Mouse (Mus musculus): ENCODE results near the gene Thbd.

Gene Thbd

DNA sequence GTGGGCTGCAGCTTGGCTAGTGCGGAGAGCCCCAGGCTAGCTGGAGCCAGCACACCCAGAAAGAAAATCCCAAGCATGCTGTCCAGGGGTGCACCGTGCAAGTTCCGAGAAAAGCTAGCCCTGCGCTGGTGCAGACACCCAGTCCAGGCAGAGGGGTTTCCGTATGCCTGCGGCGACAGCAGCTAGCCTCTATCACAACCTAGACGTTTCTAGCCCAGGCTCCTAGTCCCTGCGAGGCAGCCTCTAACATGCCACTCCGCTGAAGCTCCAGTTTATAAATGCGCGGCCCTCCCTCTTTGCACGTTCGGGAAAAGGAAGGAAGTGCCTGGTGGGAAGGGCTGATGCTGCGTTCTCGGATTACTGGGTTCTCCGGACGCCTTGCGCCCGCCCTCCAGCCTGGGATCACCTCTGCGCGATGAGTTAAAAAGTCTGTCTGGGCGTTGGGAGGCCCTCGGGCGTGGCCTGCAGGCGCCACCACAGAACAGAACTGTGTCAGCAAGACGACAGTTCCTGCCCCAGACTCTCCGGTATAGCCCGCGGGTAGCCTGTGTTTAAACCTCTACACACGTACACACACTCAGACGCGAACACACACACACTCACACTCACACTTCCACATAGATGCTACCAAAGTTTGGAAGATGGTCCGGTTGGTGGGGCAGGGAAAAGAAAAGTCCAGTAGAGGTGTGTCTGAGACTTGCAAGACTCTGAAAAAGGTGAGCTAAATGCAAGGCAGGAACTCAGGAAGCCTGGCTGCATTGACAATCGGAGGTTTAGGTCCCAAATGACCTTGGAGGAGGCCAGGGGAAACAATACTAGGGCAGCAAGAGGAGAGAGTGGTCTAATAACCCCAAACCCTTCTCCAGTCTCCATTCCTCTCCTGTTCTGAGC, at the start of gene Thbd:
Gene Thbd (minus strand): TSS at position 319 of the 891 bp plus-strand sequence.
- DNase-seq = peak; percentile 78

DNA sequence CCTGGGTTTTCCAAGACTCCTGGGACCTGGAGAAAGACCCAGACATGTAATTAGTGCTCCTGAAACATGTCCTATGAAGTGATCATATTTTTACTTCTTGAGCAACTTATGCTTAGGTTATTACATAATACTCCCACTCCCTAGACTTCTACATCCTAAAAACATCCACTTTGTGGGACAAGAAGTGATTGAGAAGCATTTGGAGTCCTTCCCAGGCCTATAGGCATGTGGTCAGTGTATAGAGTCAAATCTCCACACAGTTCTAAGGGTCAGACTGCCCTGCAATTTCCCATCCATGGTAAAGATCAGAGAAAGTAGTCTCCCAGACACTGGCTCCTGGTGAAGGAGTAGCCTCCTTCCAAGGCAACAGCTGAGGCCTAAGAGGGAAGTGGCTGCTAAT, 47.4 kb upstream of the Thbd start:
- DNase-seq = no peak

DNA sequence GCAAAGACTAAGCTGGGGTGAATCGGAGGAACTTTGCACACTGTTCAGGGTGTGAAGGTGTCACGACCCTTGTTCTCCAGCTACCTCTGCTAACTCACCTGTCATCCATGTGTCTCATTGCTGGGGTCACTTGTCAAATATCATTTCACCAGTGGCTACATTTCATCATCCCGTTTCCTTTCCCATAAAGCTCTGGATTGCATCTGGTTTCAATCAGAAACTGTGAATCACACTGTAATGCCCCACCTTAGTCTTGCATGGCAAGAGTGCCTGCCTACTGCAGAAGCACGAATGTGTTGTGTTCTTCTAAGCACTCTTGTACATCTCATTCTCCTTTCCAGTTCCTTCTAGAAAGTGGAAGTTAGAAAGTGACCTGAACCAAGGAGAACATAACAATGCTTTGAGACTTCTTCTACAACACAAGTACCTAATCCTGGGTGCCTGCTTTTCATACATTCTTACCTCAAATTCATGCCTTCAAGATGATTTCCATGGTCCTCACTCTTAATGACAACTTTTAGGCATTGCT, 46.1 kb upstream of the Thbd start:
- DNase-seq = no peak

GRCm38 (mm10) chr2:148453061-148453460, 45.1 kb upstream of the Thbd start:
- no peak for DNase-seq

DNA sequence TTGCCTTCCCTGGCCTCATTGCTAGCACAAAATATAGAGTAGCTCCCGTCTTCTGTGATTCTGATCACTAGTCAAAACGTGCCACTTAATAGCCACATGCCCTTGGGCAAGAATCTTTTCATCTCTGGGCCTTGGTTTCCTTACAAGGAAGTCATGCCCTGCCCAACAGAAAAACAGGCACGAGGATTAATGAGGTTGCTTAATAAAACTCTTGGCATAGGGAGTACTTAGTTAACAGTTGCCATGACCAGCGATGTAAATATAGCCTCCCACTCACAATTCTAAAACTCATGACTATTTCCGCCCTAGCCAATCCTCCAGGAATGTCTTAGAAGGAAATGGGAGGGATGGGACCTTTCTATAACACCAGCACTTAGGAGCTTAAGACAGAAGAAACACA, 43.5 kb upstream of the Thbd start:
- DNase-seq = no peak

DNA sequence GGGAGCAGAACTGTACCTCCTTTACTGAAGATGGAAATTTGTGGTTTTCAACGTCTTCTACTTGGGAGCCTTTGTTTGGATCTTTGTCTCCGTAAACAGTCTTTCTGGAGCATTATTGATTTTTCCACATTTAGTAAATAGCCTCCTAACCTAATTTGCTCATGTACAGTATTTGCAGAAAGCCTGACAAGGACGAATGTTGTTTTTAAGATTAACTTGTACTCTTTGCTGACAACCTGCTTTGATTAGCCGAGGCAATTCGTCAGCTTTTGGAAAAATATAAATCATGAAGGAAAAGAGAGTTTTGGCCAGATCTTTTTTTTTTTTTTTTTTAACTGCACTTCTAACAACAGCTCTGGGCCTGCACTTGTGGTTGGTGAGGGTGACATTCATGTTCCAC, 42.6 kb upstream of the Thbd start:
- no peak for DNase-seq

- DNase-seq = no peak
These were observed 41.7 kb upstream of the Thbd start for GRCm38 (mm10) chr2:148449659-148450058.

- DNase-seq = no peak
These were observed 38.5 kb upstream of the Thbd start for GRCm38 (mm10) chr2:148446446-148446845.

- no peak for DNase-seq
These were observed 37.6 kb upstream of the Thbd start for GRCm38 (mm10) chr2:148445616-148446015.

DNA sequence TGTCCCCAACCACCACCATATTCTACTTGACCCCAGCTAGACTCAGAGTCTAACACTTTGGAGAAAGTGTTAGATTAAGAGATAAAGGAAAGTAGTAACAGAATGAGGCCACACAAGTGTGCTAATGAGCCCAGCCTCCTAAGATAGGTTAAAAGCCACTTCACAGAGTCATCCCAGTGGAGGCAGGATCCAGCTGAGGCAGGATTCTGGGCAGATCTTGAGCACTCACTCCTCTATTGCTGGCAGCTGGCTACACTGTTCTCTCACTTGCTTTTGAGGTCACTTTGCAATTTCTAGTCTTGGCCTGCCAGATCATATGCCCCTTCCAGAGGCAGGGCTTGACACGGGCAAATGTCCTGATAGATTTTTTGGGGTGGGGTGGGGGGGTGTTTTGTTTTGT, 36.5 kb upstream of the Thbd start:
- DNase-seq = no peak

DNA sequence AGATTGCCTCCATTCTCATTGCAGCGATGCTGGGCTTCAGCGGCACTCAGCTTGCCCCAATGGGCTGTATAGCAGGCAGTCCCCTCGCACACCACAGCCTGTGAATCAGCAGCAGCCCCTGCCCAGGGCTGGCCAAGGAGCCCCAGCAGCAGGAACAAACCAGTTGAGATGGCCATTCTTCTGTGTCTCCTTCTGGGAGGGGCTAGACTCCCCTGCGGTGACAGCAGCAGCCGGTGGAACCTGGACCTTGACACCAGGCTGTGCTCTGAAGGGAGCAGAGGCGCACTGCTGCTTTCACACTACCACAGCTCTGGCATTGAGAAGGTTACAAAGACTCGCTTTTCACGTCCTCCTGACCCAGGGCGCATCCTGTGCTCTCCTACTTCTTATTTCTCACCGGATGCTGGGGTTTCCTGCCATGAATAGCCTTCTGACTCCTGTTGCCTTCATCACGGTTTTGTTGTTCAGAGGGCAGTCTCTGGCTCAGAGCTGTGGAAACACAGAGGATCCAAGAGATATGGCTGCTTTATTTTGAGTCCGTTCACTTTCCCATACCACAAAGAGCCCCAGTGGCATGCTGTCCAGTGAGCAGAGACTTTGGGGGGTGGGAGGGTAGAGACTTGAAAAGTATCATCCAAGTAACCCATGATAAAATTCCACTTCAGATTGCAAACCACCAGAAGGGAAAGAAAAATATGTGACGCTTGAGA, 35.4 kb upstream of the Thbd start, which contains the start of gene Cd93:
Gene Cd93 (minus strand): TSS at position 315 of the 710 bp plus-strand sequence.
- DNase-seq = peak; percentile 61

- DNase-seq = no peak
These were observed 34.7 kb upstream of the Thbd start for GRCm38 (mm10) chr2:148442710-148443109.

DNA sequence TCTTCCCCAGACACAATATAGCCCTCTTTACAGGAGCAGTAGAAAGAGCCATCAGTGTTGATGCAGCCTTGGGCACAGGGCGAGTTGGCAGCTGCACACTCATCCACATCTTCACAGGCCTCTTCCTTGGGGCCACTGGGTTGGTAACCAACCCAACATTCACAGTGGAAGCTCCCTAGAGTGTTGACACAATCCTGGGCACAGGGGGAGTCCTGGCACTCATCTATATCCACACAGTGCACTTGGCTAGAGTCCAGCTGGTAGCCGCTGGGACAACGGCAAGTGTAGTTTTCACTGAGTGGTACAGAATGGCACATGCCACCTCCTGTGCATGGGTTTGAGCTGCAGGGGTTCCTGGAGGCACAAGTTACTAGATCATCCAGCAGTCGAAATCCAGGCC, 34.2 kb upstream of the Thbd start:
- no peak for DNase-seq

- DNase-seq = no peak
These were observed 33.4 kb upstream of the Thbd start for GRCm38 (mm10) chr2:148441421-148441820.

DNA sequence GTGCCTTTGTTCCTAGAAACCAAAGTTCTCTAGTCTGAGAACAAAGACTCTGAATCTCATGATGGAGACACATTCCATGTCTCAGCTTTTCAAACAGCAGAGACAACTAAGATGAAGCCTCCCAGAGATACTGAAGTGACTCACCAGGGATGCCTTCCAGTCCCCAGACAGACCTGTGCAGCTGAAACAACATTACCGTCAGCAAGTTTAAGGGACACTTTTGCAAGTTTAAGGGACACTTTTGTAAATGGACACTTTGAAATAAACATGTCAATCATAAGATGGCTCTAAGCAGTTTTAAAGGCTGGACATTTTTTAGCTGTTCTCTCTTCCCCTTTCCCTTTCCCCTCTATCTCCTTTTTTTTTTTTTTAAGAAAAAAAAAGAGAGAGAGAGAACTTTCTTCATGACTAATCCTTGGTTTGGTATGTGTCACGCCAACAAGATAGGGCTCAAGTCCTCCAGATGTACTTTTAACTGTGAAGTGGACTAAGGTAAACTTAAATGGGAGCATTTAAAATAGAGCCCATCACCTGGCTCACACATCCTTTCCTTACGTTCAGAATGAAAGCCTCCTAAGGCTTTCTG, 31.8 kb upstream of the Thbd start:
- no peak for DNase-seq

GRCm38 (mm10) chr2:148436285-148436684, 28.3 kb upstream of the Thbd start:
- no peak for DNase-seq

DNA sequence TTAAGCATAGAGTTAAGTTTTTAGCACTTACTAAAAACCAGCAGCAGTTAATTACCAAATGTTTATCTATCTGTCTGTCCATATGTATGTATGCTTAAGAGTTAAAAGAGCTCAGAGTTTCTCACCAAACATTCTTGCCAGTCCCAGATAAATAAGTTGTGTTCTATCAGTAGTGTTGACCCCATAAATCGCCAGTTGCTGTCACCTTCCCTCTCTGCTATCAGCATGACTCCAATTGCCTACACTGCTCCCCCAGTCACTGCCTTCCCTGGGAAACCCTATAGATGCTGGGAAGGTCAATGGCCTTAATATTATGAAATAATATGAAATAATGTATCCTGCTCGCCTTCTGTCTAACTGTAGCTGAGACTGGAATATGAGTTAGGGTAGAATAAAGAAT, 24.4 kb upstream of the Thbd start:
- DNase-seq = no peak

DNA sequence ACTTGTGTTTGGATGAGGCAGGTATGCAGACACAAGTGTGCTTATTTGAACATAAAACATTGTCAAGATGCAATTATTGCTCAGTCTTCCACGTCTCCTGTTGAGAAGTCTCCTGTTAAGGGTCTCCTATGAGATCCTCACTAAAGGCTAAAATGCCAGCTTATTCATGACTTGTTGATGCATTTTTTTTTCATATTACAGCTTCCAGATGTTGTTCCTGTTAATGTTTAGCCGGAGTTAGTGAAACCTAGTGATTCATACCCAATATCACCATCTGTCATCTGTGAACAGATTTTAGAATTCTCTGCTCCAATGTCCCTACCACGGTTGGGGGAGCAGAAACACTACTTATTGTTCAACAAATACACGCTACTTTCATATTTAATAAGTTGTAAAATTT, 23.0 kb upstream of the Thbd start:
- no peak for DNase-seq

DNA sequence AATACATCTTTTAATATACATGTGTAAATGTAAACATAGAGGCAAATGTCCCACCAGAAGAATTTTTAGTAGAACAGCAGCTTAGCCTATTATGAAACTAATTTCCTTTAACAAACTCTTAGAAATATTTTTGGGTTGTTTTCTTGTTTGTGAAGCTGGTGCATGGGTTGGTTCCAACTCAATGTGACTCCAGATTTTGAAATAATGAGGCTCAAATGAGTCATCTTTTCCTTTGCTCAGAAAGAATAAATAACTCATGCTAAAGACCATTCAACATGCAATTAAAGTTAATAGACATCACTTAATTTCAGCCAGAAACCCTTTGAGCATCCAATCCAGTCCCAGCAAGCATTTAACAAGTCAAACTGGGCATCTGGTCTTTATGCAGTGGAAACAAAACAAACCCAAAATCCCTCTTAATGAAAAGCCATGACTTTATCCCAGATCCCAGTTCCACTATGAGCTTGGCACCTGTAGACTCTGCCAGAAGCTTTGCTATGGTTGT, 21.1 kb upstream of the Thbd start:
- no peak for DNase-seq

DNA sequence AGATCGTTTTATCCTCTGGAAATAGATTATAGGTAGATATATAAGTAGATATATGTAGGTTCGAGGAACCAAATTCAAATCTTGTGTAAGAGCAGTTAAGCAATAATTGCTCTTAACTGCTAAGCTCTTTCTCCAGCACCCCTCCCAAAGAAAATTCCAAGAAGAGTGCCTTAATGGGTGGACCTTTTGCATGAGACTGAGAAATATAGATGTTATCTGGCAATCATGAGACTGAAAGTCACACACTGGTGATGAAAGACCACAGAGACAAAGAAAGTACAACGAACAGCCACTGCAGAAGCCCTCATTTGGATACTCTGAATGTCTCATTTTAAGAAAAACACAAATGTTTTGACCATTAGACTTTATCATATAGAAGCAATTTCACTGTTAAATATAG, 20.5 kb upstream of the Thbd start:
- no peak for DNase-seq

GRCm38 (mm10) chr2:148427553-148427952, 19.6 kb upstream of the Thbd start:
- no peak for DNase-seq

GRCm38 (mm10) chr2:148425709-148426382, 17.9 kb upstream of the Thbd start:
- DNase-seq = no peak

- no peak for DNase-seq
These were observed 13.7 kb upstream of the Thbd start for GRCm38 (mm10) chr2:148421706-148422105.

Measured in kidney, adult 11 months (tissue).